Mouse (Mus musculus) small intestine, adult 2 months (tissue): ENCODE data around the gene Myh9. TPM values are rescaled to one million over a fixed set of nuclear protein-coding genes. Genes with fewer than 3 reads are reported as not detected.

Experiments
- H3K27ac ChIP-seq: fragments of 200-500 bp; 2 replicates; pipeline ENCODE4 v1.5.1; 2012; ENCODE audit warnings: low read depth, low read length, control low read depth, inconsistent platforms; ENCODE audit not compliant: insufficient read depth
- H3K27me3 ChIP-seq: fragments of 200-500 bp; 2 replicates; pipeline ENCODE4 v1.6.1; 2012; ENCODE audit warnings: mild to moderate bottlenecking, moderate library complexity, low read length, inconsistent platforms; ENCODE audit not compliant: control insufficient read depth, insufficient read depth
- H3K36me3 ChIP-seq: fragments of 200-500 bp; 2 replicates; pipeline ENCODE4 v1.6.1; 2012; ENCODE audit warnings: mild to moderate bottlenecking, low read length, control low read depth, inconsistent platforms; ENCODE audit not compliant: control insufficient read depth, insufficient read depth
- H3K4me1 ChIP-seq: fragments of 200-500 bp; 2 replicates; pipeline ENCODE4 v1.6.1; 2012; ENCODE audit warnings: low read length, inconsistent platforms, mixed read lengths; ENCODE audit not compliant: control insufficient read depth, insufficient read depth, insufficient read length
- H3K4me3 ChIP-seq: fragments of 200-500 bp; 2 replicates; pipeline ENCODE4 v1.5.1; 2012; ENCODE audit warnings: low read depth, mild to moderate bottlenecking, control low read depth, inconsistent platforms, low read length, moderate library complexity
- CTCF ChIP-seq: fragments of 200-500 bp; IDR thresholded peaks from 2 replicates; pipeline ENCODE4 v1.5.1; 2012; ENCODE audit warnings: low read depth, mild to moderate bottlenecking, control low read depth, inconsistent platforms, low read length, moderate library complexity, mixed read lengths; ENCODE audit not compliant: insufficient replicate concordance, insufficient read length; ENCODE audit errors: extremely low read depth
- POLR2A ChIP-seq: fragments of 200-500 bp; IDR thresholded peaks from 2 replicates; pipeline ENCODE4 v1.6.1; 2012; ENCODE audit warnings: low read depth, mild to moderate bottlenecking, control low read depth, inconsistent platforms, low read length, moderate library complexity
- WGBS: fragments of 180-500 bp; shearing (Covaris S2); methylation state at CpG from one replicate; pipeline ENCODE4 v1.1.7; 2018; 5-methylcytosine and 5-hydroxymethylcytosine counted together
- polyA plus RNA-seq: library from polyadenylated mRNA; depleted of rRNA; stranded (reverse); fragments of >200 nt; gene quantifications from 2 replicates; pipeline ENCODE4 v1.2.3, GENCODE M21; 2012

Gene Myh9
- polyA plus RNA-seq, 1 experiment, result 89.4 TPM

GRCm38 (mm10) chr15:77831754-77832457, 10.1 kb downstream of the Myh9 start:
- Histone ChIP-seq H3K27ac (peak overlapping the region; percentile 75), H3K36me3 (peaks cover 9% of the 10 kb centered on the region), H3K4me1 (peaks cover 76% of the 10 kb centered on the region), H3K4me3 (no peak overlapping the region), H3K27me3 (no peaks in the 10 kb centered on the region)
- no peak for TF ChIP-seq CTCF
- no peak for TF ChIP-seq POLR2A
- 24% methylated on average over 8 of the region's 8 CpGs for WGBS

GRCm38 (mm10) chr15:77831138-77831579, 10.8 kb downstream of the Myh9 start:
- Histone ChIP-seq H3K4me1 (peaks cover 72% of the 10 kb centered on the region), H3K4me3 (no peak overlapping the region), H3K27me3 (no peaks in the 10 kb centered on the region), H3K36me3 (peaks cover 10% of the 10 kb centered on the region), H3K27ac (peak overlapping the region; percentile 75)
- 25% methylated on average over 2 of the region's 2 CpGs for WGBS
- TF ChIP-seq CTCF, result no peak
- no peak for TF ChIP-seq POLR2A

- WGBS, result 40% methylated on average over 5 of the region's 5 CpGs
- Histone ChIP-seq H3K27me3 (no peaks in the 10 kb centered on the region), H3K4me1 (peaks cover 71% of the 10 kb centered on the region), H3K4me3 (no peak overlapping the region), H3K36me3 (peaks cover 10% of the 10 kb centered on the region), H3K27ac (peak overlapping the region; percentile 59)
- TF ChIP-seq CTCF, result no peak
- TF ChIP-seq POLR2A, result no peak
These were observed 11.4 kb downstream of the Myh9 start for GRCm38 (mm10) chr15:77830481-77831137.

GRCm38 (mm10) chr15:77829542-77829941, 12.4 kb downstream of the Myh9 start:
- Histone ChIP-seq H3K36me3 (peaks cover 10% of the 10 kb centered on the region), H3K4me1 (peaks cover 68% of the 10 kb centered on the region), H3K27ac (no peak overlapping the region), H3K4me3 (no peak overlapping the region), H3K27me3 (no peaks in the 10 kb centered on the region)
- WGBS, result 44% methylated on average over 2 of the region's 2 CpGs
- TF ChIP-seq POLR2A, result no peak
- no peak for TF ChIP-seq CTCF

- TF ChIP-seq POLR2A (no peak), CTCF (no peak)
- Histone ChIP-seq H3K36me3 (peaks cover 10% of the 10 kb centered on the region), H3K27ac (no peak overlapping the region), H3K4me3 (no peak overlapping the region), H3K4me1 (peaks cover 68% of the 10 kb centered on the region), H3K27me3 (no peaks in the 10 kb centered on the region)
- WGBS, result 78% methylated on average over 6 of the region's 6 CpGs
These were observed 13.1 kb downstream of the Myh9 start for GRCm38 (mm10) chr15:77828910-77829309.

- Histone ChIP-seq H3K36me3 (peaks cover 13% of the 10 kb centered on the region), H3K4me3 (no peak overlapping the region), H3K4me1 (peaks cover 68% of the 10 kb centered on the region), H3K27me3 (no peaks in the 10 kb centered on the region), H3K27ac (no peak overlapping the region)
- 75% methylated on average over 12 of the region's 12 CpGs for WGBS
- TF ChIP-seq POLR2A (no peak), CTCF (no peak)
These were observed 13.7 kb downstream of the Myh9 start for GRCm38 (mm10) chr15:77828242-77828641.

- H3K27me3 ChIP-seq, result no peaks in the 10 kb centered on the region
- H3K36me3 ChIP-seq, result peaks cover 13% of the 10 kb centered on the region
- 19% methylated on average over 6 of the region's 6 CpGs for WGBS
- H3K4me1 ChIP-seq, result peaks cover 70% of the 10 kb centered on the region
- TF ChIP-seq CTCF (no peak), POLR2A (no peak)
- no peak overlapping the region for H3K27ac ChIP-seq
- H3K4me3 ChIP-seq, result no peak overlapping the region
These were observed 14.2 kb downstream of the Myh9 start for GRCm38 (mm10) chr15:77827794-77828193.
